Mouse (Mus musculus): ENCODE measurements around the gene Crabp2.
"Not testable (repeated sequence)": the region's sequence is repeated elsewhere in the genome, so short reads cannot be mapped to it uniquely, and the experiment has no call there.

Gene Crabp2

DNA sequence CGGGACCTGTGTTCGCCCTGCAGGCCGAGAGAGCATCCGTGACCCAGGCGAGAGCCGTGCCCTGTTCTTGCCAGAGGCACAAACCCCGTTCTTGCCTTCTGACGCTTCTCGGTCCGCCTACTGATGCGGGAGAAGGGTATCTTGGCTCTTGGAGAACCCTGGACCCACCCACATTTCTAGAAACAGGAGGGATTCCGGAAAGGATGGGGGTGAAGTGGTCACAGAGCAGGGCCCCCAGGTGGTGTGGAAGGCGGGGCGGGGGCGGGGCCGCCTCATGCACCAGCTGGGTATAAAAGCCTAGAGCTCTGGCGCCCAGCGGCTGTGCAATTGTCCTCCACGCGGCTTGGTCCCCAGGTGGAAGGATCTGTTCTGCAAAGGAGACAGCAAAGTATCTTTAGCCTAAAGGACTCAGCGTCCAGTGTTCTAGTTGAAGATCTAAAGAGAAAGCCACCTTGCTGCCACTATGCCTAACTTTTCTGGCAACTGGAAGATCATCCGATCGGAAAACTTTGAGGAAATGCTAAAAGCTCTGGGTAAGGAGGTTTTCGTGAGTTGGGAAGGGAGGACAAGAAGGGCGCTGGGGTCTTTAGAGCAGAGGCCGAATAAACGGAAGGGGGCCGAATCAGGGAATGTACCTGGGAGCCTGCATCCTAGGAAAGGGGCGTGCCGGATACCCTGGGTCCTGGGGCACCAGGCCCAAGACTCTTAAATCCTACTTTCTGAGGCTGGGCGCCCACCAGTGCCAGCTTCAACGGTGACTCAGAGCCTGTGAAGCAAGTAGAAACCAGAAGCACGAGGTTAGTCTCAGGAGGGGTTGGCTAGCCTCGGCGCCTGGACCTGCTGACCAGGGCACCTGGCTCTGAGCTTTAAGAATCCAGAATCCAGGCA, at the start of gene Crabp2:
Gene Crabp2 (plus strand): TSS at position 289 of the 888 bp plus-strand sequence.
- peak in 1 of 2 experiments; percentile 27 for DNase-seq

DNA sequence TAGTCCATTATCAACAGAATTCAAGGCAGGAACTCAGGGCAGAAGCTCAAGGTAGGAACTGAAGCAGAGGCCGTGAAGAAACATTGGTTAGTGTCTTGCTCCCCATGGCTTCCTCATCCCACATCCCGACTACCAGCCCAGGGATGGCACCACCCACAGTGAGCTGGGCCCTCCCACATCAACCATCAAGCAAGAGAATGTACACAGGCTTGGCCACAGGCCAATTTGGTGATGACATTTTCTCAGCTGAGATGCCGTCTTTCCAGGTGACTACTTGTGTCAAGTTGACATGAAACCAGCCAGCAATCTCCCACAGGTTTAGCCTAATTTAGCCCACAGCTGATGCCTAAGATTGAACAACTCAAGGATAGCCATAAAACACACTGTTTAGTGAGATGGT, 49.2 kb upstream of the Crabp2 start:
- DNase-seq = no peak

DNA sequence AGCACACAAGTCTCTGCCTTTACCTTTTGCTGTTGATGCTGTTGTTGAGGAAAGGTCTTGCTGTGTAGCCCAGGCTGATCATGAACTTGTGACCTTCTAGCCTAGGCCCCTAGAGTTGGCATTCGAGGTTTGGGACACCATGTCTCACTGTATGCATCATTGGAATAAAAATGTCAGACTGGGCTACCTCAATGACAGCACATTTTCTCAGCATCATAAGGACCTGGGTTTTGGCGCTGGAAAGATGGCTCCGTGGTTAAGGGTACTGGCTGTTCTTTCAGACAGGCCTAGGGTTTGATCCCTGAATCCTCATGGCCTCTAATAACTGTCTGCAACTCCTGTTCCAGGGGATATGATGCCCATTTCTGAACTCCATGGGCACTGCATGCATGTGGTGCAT, 48.7 kb upstream of the Crabp2 start:
- no peak for DNase-seq

DNA sequence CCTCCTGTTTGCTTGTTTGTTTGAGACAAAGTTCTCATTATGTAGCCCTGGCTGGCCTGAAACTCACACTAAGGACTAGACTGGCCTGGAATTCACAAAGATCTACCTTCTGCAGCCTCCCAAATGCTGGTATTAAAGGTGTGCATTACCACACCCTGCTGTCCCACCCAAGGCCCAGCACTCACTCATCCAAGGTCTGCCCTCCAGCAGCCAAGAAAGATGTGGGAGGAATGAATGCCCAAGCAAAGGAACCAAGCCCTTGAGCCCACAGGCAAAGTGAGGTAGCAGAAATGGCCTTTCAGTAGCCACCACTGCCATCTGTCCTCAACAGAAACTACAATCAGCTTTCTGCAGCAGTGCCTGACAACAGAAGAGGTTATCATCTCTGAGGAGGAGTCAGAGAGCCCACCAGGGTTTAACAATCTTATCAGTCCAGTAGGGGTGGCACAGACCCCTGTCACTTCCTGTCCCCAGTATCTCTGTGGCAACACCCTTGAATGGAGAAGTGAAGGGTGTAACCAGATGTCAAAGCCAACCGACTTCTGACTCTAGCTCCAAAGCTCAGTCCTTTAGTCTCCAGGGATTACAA, 47.3 kb upstream of the Crabp2 start:
- no peak for DNase-seq

DNA sequence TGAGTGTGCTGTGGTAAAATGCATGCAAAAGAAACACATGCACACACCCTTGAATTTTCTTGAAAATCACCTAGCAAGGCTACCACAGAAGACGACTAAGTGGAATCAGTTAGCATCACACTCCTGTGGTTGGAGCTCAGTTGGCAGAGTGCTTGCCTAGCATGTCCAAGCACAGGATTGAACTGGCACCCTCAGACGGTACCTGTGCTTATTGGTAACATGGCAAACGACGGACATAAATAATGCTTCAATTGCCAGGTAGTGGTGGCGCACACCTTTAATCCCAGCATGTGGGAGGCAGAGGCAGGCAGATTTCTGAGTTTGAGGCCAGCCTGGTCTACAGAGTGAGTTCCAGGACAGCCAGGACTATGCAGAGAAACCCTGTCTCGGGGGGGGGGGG, 46.5 kb upstream of the Crabp2 start:
- DNase-seq = not testable (repeated sequence)

DNA sequence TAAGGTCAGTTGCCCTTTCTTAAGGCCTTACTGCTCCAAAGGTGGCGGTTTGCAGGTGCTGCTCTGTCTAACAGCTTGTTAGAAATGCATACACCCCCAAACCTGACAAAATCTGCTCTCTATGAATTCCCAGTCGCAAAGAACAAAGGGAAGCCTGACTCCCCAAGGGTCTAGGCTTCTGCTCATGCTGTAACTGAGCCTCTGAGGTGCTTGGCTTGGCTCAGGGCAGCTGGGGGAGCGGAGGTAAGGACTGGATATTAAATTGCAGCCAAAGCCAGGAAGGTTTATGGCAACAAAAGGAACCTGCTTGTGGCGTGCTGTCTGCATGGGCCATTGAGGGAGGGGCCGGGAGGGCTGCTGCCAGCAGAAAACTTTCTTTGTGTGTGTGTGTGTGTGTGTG, 44.6 kb upstream of the Crabp2 start:
- DNase-seq = no peak

DNA sequence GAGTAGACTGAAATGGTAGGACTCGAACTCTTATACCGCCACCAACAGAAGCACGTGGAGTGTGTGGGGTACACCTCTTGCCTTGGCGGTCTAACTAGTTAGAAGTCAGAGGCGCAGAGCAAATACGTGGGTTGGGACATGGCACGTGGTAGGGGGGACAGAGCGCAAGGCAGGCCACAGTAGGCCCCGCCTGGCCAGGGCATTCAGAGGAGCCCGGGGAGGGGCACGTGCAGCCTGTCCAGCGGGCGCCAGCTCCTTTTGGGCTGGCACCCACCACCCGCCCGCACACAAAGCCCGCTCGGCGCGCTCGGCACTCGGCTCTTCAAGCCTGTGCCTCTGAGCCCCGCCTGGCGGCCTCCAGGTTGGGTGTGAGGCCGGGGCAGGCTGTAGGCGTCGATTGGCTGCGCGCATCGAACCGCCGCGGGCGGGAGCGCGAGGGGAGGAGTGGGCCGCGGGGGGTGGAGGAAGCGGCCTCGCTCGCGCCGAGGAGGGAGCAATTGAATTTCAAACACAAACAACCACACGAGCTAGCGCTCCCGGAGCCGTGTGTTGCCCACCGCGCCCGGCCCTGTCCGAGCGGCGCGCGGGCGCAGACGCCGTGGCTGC, 42.5 kb upstream of the Crabp2 start, which contains the start of gene Hdgf:
Gene Hdgf (plus strand): TSS at position 442 of the 606 bp plus-strand sequence.
- DNase-seq = peak; percentile 96 to 99

DNA sequence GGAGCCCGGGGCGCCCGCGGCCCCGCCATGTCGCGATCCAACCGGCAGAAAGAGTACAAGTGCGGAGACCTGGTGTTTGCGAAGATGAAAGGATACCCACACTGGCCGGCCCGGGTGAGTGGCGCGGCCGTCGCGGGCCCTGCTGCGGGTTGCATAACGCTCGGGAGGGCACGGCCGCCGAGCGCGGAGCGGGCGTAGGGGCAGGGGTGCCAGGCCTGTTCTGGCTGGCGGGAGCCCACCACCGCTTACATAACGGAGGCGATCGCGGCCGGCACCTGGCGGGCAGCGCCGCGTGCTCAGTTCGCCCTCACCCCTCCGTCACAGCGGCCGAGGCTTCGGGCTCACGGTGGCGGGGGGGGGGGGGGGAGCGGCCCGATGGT, 41.9 kb upstream of the Crabp2 start:
- DNase-seq = peak in 1 of 2 experiments; percentile 53

DNA sequence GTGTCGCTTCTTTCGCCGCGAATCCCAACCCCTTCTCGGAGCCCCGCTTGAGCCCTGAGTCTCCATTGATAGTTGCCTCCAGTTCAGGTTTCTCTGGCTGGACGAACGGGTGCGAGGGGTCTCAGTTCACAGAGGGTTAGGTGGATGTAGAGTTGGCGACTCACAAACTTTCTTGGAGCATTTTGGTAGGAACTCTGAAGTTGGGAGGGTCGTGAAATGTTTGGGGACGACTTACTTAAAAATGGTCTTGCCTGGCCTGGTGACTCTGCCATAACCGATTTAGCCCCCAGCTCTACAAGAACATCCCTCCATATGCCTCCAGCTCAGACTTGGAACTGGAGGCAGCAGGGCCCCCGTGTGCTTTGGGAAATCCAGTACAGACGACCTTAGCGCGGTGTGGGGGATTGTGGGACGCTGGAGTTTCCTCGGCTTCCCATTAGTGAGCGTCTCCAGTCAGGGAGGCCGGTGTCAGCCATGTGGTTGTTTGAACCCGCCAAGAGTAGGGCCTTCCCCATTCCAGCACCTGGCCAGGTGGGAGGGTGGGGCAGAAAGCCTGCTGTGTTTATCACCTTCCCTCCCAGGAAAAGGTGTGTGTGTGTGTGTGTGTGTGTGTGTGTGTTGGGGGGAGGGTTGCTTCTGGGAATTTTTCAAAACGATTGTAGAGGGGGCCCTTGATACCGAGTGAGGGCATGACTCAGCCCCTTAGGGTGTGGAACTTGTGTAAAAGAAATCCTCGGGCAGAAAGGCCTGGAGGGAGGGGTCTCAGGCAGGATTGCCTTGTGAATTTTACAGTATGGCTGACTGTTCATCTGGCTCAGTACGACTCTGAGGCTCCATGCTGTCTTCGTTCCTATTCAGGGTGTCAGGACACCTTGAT, 41.2 kb upstream of the Crabp2 start:
- DNase-seq = peak; percentile 64 to 85

DNA sequence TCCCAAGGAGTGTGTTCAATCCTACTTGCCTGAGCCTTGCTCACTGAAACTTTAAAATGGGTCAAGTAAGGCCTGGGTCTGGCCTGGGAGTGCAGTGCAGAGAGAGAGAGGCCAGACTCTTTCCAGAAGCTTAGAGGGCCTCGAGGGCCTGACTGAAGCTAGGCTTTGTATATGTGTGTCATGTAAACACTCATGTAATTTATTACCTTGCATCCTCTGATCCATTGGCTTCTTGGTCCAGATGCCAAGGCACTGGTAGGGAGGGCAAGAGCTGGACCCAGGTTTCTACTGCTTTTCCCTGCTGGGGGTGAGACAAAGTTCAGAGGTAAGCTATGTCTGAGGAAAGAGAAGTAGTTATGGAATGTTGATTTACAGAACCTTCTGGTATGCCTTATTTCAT, 40.6 kb upstream of the Crabp2 start:
- DNase-seq = no peak

DNA sequence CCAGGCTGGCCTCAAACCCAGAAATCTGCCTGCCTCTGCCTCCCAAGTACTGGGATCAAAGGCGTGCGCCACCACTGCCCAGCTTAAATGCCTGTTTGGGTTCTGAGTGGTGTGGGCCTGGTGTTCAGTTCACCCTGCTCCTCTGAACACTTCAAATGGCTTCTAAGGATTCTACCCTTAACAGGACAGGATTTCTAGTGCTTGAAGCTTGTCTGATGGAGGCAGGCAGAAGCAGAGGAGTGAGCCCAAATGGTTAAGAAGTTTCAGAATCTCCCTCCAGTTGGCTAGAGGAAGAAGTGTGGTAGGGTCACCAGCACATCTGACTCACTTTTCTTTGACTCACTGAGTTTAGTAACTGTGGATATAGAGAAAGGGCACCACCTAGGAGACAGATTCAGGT, 39.1 kb upstream of the Crabp2 start:
- no peak for DNase-seq

DNA sequence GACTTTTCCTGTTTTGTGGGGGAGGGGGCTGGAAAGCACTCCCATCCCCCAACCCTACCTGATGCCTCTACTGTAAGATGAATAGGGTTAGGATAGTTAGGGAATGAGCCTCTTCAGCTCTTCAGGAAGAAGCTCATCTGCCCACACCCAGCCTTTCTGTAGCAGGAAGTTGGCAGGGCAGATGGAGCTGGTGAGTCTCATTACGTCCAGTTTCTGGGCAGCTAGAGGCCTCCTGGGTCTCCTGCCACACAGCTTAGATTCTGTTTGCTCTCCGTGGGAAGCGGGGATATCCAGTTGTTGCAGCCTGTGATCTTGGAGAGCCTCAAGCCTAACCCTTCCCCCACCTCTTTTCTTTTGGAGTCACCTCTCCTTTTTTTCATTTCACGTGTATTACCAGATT, 38.6 kb upstream of the Crabp2 start:
- peak; percentile 28 to 46 for DNase-seq

DNA sequence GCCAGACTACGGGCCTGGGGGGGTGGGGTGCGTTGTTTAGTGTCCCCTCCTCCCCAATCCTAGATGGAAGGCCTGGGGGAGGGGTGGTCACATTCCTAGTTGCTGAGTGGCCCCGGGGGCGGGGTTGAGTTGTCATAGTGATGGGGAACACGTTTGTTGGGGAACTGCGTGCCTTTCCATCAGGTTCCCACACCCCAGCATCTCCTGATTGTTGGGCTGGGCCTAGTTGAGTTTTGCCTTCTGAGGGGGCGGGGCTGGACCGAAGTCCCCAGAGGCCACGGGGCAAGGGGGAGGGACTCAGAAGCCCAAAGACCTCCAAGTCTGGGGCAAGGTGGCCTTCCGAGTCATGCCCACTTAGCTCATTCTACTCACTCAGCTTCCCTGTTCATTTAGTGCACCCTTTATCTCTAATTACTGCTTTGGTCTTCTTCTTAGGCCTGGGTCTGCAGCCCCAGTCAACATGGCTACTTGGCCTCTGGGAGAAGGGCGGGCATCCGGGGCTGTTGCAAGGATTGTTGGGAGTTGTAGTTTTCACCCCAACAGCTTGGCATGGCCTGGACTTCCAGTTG, 37.8 kb upstream of the Crabp2 start:
- peak; percentile 91 to 94 for DNase-seq

DNA sequence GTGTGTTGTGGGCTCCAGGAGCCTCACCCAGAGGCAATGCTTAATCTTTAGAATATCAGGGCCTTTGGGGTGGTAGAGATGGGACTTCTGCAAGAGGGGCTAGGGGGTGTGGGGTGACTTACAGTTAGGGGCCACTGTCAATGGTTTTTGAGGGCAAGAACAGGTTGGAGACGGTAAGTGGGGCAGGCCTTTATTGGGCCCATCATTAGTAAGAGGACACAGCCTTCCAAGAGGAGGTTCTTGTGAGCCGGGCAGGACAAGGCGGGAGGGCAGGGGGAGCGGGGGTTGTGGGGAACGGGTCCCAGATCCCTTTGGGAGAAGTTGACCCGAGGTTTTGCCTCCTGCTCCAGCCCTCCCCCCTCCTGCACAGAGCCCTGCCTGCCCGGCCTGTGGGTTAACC, 35.0 kb upstream of the Crabp2 start:
- no peak for DNase-seq

DNA sequence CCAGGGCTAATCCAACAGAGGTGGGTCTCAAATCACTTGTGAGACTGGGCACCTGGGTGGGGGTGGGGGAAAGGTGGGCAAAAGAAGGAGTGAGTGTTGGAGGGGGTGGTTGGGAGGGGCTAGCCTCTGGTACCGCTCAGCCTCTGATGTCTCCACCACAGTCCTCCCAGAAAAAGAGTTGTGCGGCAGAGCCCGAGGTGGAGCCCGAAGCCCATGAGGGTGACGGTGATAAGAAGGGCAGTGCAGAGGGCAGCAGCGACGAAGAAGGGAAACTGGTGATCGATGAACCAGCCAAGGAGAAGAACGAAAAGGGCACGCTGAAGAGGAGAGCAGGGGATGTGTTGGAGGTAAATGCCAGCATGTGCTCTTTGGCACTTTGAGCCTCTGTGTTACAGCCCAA, 34.6 kb upstream of the Crabp2 start:
- no peak for DNase-seq

DNA sequence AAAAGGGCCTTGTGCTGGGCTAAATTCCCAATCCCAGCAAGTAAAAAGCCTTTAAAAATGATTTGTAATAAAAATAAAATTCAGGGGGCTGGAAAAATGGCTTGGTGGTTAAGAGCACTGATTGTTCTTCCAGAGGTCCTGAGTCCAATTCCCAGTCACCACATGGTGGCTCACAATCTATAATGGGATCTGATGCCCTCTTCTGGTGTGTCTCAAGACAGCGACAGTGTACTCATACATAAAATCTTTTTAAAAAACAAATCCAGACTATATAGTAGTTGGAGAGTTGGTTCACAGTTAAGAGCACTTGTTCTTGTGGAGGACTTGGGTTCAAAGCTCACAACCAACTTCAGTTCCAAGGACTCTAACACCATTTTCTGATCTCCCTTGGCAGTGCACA, 31.5 kb upstream of the Crabp2 start:
- no peak for DNase-seq

DNA sequence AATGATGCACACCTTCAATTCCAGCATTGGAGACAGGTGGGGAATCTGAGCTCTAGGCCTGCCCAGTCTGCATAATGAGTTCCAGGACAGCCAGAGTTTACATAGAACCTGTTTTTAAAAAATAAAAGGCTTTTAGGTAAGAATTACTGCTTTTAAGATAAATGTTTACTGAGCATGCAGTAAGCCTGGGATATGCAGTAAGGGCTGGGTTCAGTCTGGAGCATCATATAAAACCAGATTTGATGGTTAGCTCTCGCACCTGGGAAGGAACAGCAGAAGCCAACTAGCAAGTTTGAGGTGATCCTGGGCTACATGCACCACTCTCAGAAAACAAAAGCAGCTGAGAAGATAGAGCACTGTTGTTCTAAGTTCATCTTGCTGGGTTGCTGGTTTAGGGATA, 29.9 kb upstream of the Crabp2 start:
- DNase-seq = no peak

DNA sequence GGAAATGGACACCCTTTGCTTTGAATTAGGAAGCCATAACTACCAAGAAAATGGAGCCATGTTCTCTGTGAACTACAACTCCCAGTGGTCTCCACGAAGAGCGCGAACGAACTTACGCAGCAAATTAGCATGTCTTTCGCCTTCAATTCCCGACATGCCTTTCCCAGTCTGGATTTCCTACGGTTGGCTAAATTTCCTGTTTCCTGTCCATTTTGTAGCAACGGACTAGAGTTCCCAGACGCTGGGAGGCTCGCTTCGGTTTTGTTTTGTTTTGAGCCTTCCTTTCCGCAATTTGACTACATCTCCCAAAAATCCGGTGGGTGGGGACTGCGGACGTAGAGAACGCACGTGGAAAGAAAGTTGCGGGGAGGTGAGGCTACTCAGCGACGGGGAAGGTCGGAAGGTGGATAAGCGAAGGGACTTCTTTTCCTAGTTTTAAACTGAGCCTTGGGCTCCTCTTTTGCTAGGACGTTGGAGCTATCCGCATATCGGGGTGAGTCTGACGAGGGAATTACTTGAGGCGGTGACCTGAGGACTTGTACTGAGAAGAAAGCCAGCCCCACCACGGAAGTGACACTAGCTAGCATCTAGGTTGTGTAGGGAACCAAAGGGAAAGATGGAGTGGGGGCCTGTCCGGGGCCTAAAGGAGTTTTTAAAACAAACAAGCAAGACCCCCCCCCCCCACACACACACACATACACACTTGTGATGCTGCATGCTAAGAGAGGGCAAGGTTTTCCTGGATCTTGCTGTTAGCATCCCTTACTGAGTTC, 28.9 kb upstream of the Crabp2 start, which contains the start of gene Mrpl24:
Gene Mrpl24 (plus strand): TSS at position 171 of the 773 bp plus-strand sequence.
- DNase-seq = peak; percentile 86

DNA sequence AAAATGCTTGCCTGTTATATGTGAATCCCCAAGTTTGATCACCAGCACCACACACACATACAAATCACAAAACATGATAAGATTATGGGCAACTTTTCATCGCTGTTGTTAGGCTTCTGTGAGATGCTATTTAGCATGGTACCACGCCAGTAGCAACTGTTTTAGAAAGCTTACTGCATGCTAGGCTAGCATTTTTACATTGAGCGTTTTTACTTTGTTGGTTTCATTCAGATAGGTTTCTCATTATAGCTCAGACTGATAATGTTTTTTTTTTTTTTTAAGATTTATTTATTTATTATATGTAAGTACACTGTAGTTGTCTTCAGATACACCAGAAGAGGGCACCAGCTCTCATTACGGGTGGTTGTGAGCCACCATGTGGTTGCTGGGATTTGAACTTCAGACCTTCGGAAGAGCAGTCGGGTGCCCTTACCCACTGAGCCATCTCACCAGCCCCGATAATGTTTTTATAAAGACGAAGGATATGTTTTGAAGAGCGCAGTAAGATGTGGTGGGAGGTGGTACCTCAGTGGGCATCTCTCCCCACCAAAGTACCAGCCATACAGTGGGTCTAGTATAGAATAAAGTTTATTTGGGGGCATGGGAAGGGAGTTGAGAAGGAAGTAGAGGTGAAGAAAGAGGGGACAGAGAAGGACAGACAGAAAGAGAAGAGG, 28.1 kb upstream of the Crabp2 start:
- no peak for DNase-seq

DNA sequence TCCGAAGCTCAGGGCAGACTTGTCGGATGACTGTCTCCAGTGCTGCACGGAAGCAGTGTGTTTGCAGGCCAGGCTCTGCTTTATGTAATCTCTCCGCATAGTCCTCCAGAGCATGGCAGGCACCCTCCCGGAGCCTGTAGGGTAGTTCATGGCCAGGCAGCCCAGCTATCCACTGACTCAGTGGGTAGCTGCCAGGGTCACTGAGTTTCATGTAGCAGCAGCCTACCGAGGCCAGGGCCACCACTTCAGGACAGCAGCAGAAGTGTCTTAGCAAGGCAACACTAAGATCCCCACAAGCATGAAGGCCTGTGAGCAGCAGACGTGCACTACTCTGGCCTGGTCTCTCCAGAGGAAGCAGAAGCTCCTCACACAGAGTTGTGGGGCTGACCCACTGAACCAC, 23.5 kb upstream of the Crabp2 start:
- DNase-seq = no peak

DNA sequence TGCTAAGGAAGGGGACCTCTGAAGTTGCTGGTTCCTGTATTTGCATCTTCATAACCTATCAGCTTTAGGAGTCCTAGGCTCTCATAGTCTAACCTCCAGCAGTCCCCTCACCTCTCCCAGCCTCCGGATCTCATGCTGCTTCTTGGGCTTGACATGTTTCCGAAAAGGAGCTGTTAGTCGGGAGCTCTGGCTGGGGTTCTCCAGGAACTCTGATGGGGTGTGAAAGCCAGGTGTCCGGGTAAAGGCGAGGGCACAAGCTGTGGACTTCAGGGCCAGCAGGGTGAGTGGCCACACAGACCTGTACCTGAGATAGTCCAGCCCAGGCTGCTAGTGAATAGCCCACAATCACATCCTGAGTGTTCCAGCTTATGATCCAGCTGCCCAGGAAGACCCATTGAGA, 21.0 kb upstream of the Crabp2 start:
- no peak for DNase-seq

Data from lung, postnatal 4 days (tissue).